Mouse (Mus musculus): ENCODE results near the gene Kcnmb1. TPM values are rescaled to one million over a fixed set of nuclear protein-coding genes. Genes with fewer than 3 reads are reported as not detected.

Gene Kcnmb1
- polyA plus RNA-seq (2015; fragmentation: Nextera tagmentation; extraction: Ambion mirVana), result 0.25 and 0.28 TPM in 2 replicates

DNA sequence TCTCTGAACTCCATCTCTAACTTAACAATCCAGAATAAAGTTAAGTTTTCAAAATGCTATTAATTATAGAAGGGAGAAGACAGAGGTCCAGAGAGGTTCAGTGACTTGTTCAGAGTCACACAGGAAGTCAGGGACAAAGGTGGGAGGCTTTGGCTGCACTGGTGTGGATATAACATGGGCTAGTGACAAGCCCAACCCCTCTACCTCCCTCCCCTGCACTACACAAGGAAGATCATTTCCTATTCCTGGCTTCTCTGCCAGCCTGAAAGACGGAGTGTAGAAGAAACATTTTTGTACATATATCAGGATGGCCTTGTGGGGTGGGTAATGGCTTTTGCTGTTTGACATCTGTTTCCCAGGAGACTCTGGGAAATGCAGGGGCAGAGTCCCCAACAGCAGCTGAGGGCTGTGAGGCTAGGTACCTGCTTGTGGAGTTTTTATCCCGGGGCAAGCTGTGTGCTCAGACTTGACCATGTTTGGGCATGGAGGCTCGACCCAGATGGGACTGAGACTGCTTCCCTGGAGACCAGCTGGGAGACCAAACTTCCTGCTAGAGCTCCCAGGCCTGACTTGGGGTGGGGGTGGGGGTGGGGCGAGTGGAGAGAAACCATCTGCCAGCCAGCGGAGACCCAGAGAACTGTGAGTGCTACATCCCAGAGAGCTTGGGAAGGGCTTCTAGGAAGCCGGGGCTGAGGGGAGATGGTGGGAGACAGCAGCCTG, at the start of gene Kcnmb1:
Gene Kcnmb1, plus strand, starts transcription at position 326 of the 720 bp plus-strand sequence.
- Histone ChIP-seq H3K36me3 (no peaks in the 10 kb centered on the region), H3K9ac (no peak within 1 kb of the TSS), H3K4me2 (no peak within 1 kb of the TSS), H3K27me3 (no peaks in the 10 kb centered on the region), H3K27ac (replicated peaks) (no peak within 1 kb of the TSS), H3K4me1 (replicated peaks) (no peaks in the 10 kb centered on the region), H3K4me3 (no peak within 1 kb of the TSS), H3K9me3 (no peaks in the 10 kb centered on the region)
- no peak; the same call in 1 of the 2 replicates for ATAC-seq (ENCODE audit: low FRiP score, low read depth)
- 44% methylated on average over 6 of the region's 6 CpGs for WGBS

DNA sequence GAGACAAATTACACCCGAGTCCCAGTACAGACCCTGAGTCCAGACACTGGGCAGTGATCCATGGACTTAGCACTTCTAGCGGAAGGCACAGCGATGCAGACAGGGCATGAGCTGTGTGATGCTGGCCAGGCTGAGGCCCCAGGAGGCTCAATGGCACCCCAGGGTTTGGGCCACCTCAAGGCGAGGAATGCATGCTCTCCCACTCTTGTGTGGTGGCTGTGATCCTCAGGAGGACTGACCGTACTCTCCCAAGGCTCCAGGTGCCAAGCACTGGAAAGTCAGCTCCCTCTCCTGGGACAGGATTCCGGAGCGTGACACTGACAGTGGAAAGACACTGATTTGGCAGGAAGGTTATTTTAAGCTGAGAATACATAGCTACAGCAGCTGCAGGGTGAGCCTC, 49.8 kb upstream of the Kcnmb1 start:
- H3K9me3 ChIP-seq, result no peaks in the 10 kb centered on the region
- no peak overlapping the region for H3K4me3 ChIP-seq
- no peaks in the 10 kb centered on the region for H3K27me3 ChIP-seq
- WGBS, result 80% methylated on average over 7 of the region's 7 CpGs
- no peak for ATAC-seq (ENCODE audit: low FRiP score, low read depth)
- H3K4me1 ChIP-seq (replicated peaks), result peaks cover 21% of the 10 kb centered on the region
- H3K4me2 ChIP-seq, result no peak overlapping the region
- no peak overlapping the region for H3K9ac ChIP-seq
- H3K36me3 ChIP-seq, result no peaks in the 10 kb centered on the region
- no peak overlapping the region for H3K27ac ChIP-seq (replicated peaks)

DNA sequence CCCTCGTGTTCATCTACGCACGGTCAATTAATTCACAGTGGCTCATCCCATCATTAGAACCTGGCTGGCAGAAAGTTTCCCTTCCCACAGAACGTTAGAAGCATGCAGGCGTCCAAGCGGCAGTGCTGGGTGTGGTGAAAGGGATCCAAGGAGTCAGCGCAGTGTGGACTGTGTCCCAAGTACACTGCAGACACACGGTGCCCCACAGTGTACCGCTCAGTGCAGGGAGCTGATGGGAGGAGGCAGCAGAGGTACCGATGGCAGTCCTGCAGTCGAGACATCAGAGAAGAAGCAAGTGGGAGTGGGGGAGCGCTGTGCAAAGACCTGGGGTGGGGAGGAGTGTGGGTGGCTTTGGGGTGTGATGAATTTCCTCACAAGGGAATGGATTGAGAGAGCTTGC, 48.6 kb upstream of the Kcnmb1 start:
- Histone ChIP-seq H3K4me1 (replicated peaks) (peaks cover 17% of the 10 kb centered on the region), H3K27ac (replicated peaks) (no peak overlapping the region), H3K27me3 (no peaks in the 10 kb centered on the region), H3K9ac (no peak overlapping the region), H3K36me3 (no peaks in the 10 kb centered on the region), H3K9me3 (no peaks in the 10 kb centered on the region), H3K4me3 (no peak overlapping the region), H3K4me2 (no peak overlapping the region)
- 58% methylated on average over 12 of the region's 12 CpGs for WGBS
- ATAC-seq (ENCODE audit: low FRiP score, low read depth), result no peak

DNA sequence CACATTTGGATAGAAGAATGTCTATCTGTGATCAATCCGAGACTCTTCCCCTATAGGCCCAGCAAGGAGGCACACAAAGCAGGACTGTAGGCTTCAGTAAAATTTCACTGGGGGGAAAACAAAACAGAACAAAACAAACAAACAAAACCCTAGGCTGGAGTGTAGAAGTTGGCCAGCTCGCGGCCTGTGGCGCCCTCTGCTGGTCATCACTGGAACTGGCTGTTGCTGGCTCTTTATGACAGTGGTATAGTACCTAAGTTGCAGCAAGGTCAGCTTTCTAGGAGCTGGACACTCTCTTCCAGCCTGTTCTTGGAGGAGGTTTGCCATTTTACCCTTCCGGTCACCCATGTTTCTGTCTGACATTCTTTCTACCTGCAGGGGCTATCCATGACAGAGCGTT, 45.2 kb upstream of the Kcnmb1 start:
- Histone ChIP-seq H3K4me2 (no peak overlapping the region), H3K9ac (no peak overlapping the region), H3K4me1 (replicated peaks) (peaks cover 10% of the 10 kb centered on the region), H3K4me3 (no peak overlapping the region), H3K9me3 (no peaks in the 10 kb centered on the region), H3K27me3 (peaks cover 3% of the 10 kb centered on the region; the same call in 1 of the 2 replicates), H3K36me3 (no peaks in the 10 kb centered on the region), H3K27ac (replicated peaks) (no peak overlapping the region)
- ATAC-seq (ENCODE audit: low FRiP score, low read depth), result peak; percentile 73; the same call in 1 of the 2 replicates
- 27% methylated on average over 6 of the region's 6 CpGs for WGBS

DNA sequence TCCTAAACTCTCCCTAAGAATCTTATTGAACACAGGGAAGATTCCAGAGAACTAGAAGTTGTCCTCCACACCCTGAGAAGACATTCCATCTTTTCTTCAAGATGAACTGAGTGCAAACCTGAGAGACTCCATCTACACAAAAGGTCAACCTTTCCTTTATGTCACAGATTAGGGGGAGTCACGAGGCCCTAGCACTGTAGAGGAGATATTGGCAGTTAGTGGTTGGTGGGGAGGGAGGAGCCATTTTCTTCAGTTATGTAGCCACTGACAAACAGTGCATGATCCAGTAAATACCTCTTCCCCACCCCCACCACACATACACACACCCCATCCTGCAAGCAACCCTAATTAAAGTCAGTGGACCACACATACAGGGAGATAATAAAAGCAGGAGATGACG, 44.4 kb upstream of the Kcnmb1 start:
- no peak overlapping the region for H3K4me2 ChIP-seq
- no peak overlapping the region for H3K27ac ChIP-seq (replicated peaks)
- H3K9me3 ChIP-seq, result no peaks in the 10 kb centered on the region
- no peak overlapping the region for H3K4me3 ChIP-seq
- 47% methylated on average over 2 of the region's 2 CpGs for WGBS
- H3K36me3 ChIP-seq, result no peaks in the 10 kb centered on the region
- H3K9ac ChIP-seq, result no peak overlapping the region
- H3K27me3 ChIP-seq, result peaks cover 3% of the 10 kb centered on the region; the same call in 1 of the 2 replicates
- peaks cover 6% of the 10 kb centered on the region; the same call in 1 of the 2 replicates for H3K4me1 ChIP-seq (replicated peaks)
- ATAC-seq (ENCODE audit: low FRiP score, low read depth), result no peak

DNA sequence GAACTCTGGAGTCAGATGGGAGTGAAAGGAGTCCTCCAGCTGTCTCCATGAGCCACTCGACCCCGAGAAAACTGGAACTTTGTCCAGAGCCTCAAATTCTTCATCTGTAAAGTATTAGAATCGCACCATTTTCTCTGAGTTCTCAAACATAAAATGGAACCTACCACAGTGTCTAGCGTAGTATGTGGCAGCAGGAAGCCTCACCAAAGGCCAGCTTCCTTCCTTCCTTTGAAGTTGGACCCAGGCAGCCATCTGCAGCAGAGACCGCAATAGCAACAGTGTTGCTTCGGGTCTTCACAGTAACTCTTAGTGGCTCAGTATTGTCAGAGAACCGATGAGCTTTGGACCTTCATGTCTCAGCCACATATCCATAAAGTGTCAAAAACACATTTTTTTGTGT, 43.0 kb upstream of the Kcnmb1 start:
- Histone ChIP-seq H3K4me3 (no peak overlapping the region), H3K4me2 (no peak overlapping the region), H3K36me3 (no peaks in the 10 kb centered on the region), H3K27me3 (peaks cover 3% of the 10 kb centered on the region; the same call in 1 of the 2 replicates), H3K9me3 (no peaks in the 10 kb centered on the region), H3K4me1 (replicated peaks) (no peaks in the 10 kb centered on the region; the same call in 1 of the 2 replicates), H3K27ac (replicated peaks) (no peak overlapping the region), H3K9ac (no peak overlapping the region)
- ATAC-seq (ENCODE audit: low FRiP score, low read depth), result no peak
- 82% methylated on average over 7 of the region's 7 CpGs for WGBS

DNA sequence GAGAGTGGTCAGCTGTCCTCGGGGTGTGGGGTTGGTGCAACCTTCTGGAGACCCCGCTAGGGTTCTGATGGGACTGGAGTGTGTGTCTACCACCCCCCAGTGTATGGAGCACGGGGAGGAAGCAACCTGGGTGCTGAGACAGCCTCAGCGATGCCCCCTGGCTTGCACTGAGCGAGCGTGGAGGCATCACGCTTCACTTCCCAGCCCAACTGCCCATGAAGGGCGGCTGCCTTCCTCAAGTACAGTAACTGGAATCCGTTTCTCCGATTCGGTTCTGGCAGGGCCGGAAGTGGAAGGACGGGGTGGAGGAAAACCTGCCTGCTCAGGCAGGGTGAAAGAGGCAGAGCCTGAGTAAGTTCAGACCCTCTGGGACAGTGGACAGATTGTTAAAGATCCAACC, 41.4 kb upstream of the Kcnmb1 start:
- Histone ChIP-seq H3K9ac (no peak overlapping the region), H3K27ac (replicated peaks) (no peak overlapping the region), H3K27me3 (peaks cover 3% of the 10 kb centered on the region; the same call in 1 of the 2 replicates), H3K4me2 (no peak overlapping the region), H3K36me3 (no peaks in the 10 kb centered on the region), H3K4me1 (replicated peaks) (peaks cover 9% of the 10 kb centered on the region), H3K9me3 (no peaks in the 10 kb centered on the region), H3K4me3 (no peak overlapping the region)
- WGBS, result 64% methylated on average over 13 of the region's 13 CpGs
- ATAC-seq (ENCODE audit: low FRiP score, low read depth), result no peak

DNA sequence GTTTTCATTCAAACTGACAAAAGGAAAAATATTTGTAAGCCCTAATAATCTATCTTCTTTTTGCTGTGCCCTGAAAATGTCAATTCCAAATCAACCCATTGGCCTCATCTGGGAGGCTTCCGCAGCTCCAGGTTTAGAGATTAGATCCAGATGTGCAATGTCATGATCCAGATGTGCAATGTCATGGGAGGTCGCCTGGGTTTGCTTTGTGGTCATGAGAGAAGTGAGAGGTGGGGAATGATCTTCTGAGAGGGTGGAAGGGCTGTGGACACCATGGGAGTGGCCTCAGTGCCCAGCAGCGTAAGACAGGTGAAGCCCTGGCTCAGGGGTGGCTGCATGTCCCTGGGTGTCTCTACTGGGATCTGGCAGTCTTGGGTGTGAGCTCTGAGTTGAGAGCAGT, 39.8 kb upstream of the Kcnmb1 start:
- H3K9ac ChIP-seq, result no peak overlapping the region
- WGBS, result 71% methylated on average over 3 of the region's 3 CpGs
- H3K36me3 ChIP-seq, result no peaks in the 10 kb centered on the region
- peaks cover 13% of the 10 kb centered on the region for H3K4me1 ChIP-seq (replicated peaks)
- H3K4me2 ChIP-seq, result no peak overlapping the region
- H3K27ac ChIP-seq (replicated peaks), result no peak overlapping the region
- H3K9me3 ChIP-seq, result no peaks in the 10 kb centered on the region
- peaks cover 3% of the 10 kb centered on the region; the same call in 1 of the 2 replicates for H3K27me3 ChIP-seq
- ATAC-seq (ENCODE audit: low FRiP score, low read depth), result no peak
- H3K4me3 ChIP-seq, result no peak overlapping the region

DNA sequence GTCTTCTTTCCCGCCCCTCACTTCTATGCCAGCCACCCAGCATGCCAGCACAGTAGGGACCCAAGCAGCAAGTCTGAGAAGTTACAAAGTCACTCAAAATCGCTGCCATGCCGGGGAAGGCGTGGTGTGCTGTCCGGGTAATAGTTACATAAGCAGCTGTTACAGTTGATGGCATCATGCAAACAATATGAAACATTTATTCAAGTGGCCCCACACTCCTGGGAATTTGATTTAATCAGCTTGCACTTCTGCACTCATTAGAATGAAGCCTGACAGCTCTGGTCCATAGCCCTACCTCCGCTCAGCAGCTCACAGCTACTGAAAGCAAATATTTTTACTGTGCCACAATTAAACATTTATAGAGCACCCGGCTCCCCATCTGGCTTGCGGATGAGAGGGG, 37.0 kb upstream of the Kcnmb1 start:
- no peaks in the 10 kb centered on the region for H3K9me3 ChIP-seq
- H3K27me3 ChIP-seq, result no peaks in the 10 kb centered on the region
- no peak overlapping the region for H3K9ac ChIP-seq
- ATAC-seq (ENCODE audit: low FRiP score, low read depth), result no peak
- no peak overlapping the region for H3K4me3 ChIP-seq
- H3K27ac ChIP-seq (replicated peaks), result no peak overlapping the region
- H3K4me1 ChIP-seq (replicated peaks), result peaks cover 16% of the 10 kb centered on the region
- H3K36me3 ChIP-seq, result no peaks in the 10 kb centered on the region
- no peak overlapping the region for H3K4me2 ChIP-seq
- 52% methylated on average over 8 of the region's 8 CpGs for WGBS

DNA sequence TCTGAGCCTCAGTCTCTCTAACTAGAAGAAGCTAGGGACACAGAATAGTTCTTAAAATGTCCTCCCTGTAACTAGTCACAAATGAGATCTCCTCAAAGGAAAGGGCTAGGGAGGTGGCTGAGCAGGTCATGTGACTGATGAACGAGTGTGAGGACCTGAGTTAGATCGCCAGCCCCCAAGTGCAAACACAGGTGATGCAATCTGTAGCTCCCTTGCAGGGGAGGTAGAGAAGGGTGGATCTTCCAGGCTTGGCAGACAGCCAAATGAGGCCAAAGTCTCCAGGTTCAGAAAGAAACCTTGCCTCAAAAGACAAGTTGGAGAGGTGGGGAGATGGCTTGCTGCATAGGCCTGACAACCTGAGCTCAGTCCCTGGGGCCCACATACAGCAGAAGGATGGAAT, 36.3 kb upstream of the Kcnmb1 start:
- Histone ChIP-seq H3K4me3 (no peak overlapping the region), H3K27ac (replicated peaks) (no peak overlapping the region), H3K27me3 (no peaks in the 10 kb centered on the region), H3K9ac (no peak overlapping the region), H3K36me3 (no peaks in the 10 kb centered on the region), H3K9me3 (no peaks in the 10 kb centered on the region), H3K4me2 (no peak overlapping the region), H3K4me1 (replicated peaks) (peaks cover 16% of the 10 kb centered on the region)
- no peak for ATAC-seq (ENCODE audit: low FRiP score, low read depth)
- 70% methylated on average over 2 of the region's 2 CpGs for WGBS

DNA sequence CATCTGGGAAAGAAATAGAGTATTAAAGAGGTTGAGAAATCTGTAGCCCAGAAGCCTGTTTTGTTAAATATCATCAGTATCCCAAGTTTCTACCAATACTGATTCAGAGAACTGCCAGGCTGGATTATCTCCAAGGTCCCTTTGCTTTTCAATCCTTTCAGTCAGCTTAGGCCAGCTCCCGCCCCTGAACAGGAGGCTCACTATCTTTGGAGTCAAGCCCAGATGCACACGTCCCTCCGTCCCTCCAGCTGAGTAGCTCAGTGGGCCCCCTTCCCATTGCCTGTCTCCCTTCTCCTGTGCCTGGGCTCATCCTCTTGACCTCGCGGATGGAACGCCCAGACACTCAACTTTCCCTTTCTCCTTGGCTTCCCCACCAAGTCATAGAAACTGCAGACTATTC, 35.5 kb upstream of the Kcnmb1 start:
- Histone ChIP-seq H3K4me3 (no peak overlapping the region), H3K4me2 (no peak overlapping the region), H3K27ac (replicated peaks) (no peak overlapping the region), H3K9ac (no peak overlapping the region), H3K9me3 (no peaks in the 10 kb centered on the region), H3K27me3 (no peaks in the 10 kb centered on the region), H3K36me3 (no peaks in the 10 kb centered on the region), H3K4me1 (replicated peaks) (peaks cover 16% of the 10 kb centered on the region)
- 57% methylated on average over 6 of the region's 6 CpGs for WGBS
- no peak for ATAC-seq (ENCODE audit: low FRiP score, low read depth)

DNA sequence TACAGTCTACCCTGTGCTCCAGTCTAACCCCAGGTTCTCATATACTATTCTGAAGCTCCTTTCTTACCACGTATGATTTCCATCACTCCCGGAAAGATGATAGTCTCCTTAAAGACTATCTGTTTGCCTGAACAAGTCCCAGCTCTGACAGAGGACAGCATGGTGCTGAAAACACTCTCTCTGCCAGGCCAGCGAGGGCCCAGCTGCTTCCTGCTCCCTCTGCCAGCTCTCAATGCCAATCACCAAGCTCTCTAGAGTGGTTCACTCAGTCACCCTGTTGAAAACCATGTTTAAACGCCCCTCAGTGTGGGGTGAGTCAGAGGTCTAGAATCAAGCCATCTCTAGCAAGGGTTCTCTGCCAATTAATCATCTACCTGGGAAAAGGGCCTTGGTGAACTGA, 35.0 kb upstream of the Kcnmb1 start:
- Histone ChIP-seq H3K4me3 (no peak overlapping the region), H3K9ac (no peak overlapping the region), H3K27me3 (no peaks in the 10 kb centered on the region), H3K27ac (replicated peaks) (no peak overlapping the region), H3K9me3 (no peaks in the 10 kb centered on the region), H3K4me2 (no peak overlapping the region), H3K36me3 (no peaks in the 10 kb centered on the region), H3K4me1 (replicated peaks) (peaks cover 16% of the 10 kb centered on the region)
- WGBS, result 70% methylated on average over 4 of the region's 4 CpGs
- 0 out of 2 replicates have a peak, but pooled peaks have one; percentile 20 for ATAC-seq (ENCODE audit: low FRiP score, low read depth)

DNA sequence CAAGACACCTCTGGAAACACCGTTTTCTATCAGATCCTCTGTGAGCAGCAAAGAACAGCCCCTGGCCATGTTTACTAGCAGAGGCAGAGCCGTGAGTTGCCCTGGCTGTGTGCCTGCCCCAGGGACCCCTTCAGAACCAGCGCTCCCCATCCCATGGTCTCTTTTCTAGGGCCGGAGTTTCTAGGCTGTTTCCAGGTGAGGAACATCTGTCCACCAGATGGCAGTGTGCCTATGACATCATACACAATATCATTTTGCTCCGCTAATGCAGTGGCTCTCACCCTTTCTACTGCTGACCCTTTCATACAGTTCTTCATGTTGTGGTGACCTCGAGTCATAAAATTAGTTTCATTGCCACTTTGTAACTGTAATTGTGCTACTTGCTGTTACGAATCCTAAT, 34.2 kb upstream of the Kcnmb1 start:
- Histone ChIP-seq H3K9me3 (no peaks in the 10 kb centered on the region), H3K4me3 (no peak overlapping the region), H3K27me3 (no peaks in the 10 kb centered on the region), H3K4me2 (no peak overlapping the region), H3K27ac (replicated peaks) (no peak overlapping the region), H3K9ac (no peak overlapping the region), H3K36me3 (no peaks in the 10 kb centered on the region), H3K4me1 (replicated peaks) (peaks cover 16% of the 10 kb centered on the region)
- ATAC-seq (ENCODE audit: low FRiP score, low read depth), result peak; percentile 29; the same call in 1 of the 2 replicates
- 45% methylated on average over 7 of the region's 7 CpGs for WGBS
